Mouse (Mus musculus) intestine, postnatal 0 days (tissue): ENCODE data around the gene Crabp2. TPM values are rescaled to one million over a fixed set of nuclear protein-coding genes. Genes with fewer than 3 reads are reported as not detected.
"Not testable (repeated sequence)": the region's sequence is repeated elsewhere in the genome, so short reads cannot be mapped to it uniquely, and the experiment has no call there.

ENCODE experiments used
- ATAC-seq: fragments of 200-750 bp; cut with Nextera tagmentation; 2 replicates; pipeline ENCODE4 v1.8.0; 2017; ENCODE audit warnings: mild to moderate bottlenecking, moderate TSS enrichment, moderate library complexity
- H3K27ac ChIP-seq: fragments of 300-500 bp; sonication (generic); 2 replicates; pipeline ENCODE4 v1.5.1; 2014; ENCODE audit warnings: mild to moderate bottlenecking, low read depth, low read length, moderate library complexity
- H3K27me3 ChIP-seq: fragments of 300-500 bp; sonication (generic); replicated peaks from 2 replicates; pipeline ENCODE4 v1.6.1; 2014; ENCODE audit warnings: low read length, mixed read lengths; ENCODE audit not compliant: control insufficient read depth, insufficient read depth
- H3K36me3 ChIP-seq: fragments of 300-500 bp; sonication (generic); 2 replicates; pipeline ENCODE4 v1.6.1; 2014; ENCODE audit warnings: mild to moderate bottlenecking, moderate library complexity; ENCODE audit not compliant: control insufficient read depth, insufficient read depth
- H3K4me1 ChIP-seq: fragments of 300-500 bp; sonication (generic); replicated peaks from 2 replicates; pipeline ENCODE4 v1.6.1; 2014; ENCODE audit warnings: antibody characterized with exemption, low read length, mixed read lengths; ENCODE audit not compliant: control insufficient read depth, insufficient read depth
- H3K4me2 ChIP-seq: fragments of 300-500 bp; sonication (generic); replicated peaks from 2 replicates; pipeline ENCODE4 v1.6.1; 2014; ENCODE audit warnings: low read depth, mild to moderate bottlenecking, moderate library complexity
- H3K4me3 ChIP-seq: fragments of 300-500 bp; sonication (generic); 2 replicates; pipeline ENCODE4 v1.5.1; 2014; ENCODE audit warnings: low read depth, low read length
- H3K9ac ChIP-seq: fragments of 300-500 bp; sonication (generic); 2 replicates; pipeline ENCODE4 v1.6.1; 2014; ENCODE audit warnings: mild to moderate bottlenecking, low read depth, low read length
- H3K9me3 ChIP-seq: fragments of 300-500 bp; sonication (generic); 2 replicates; pipeline ENCODE4 v1.6.1; 2016; ENCODE audit warnings: mixed run types; ENCODE audit not compliant: control insufficient read depth
- CTCF ChIP-seq: sonication (generic); IDR thresholded peaks from 2 replicates; pipeline ENCODE4 v1.5.1; 2016; ENCODE audit warnings: low read depth, mild to moderate bottlenecking, control low read depth, antibody characterized with exemption, moderate library complexity
- WGBS: fragments of 180-500 bp; shearing (Covaris S2); extraction: QIAGEN DNeasy Blood & Tissue Kit; methylation state at CpG from one replicate; pipeline ENCODE4 v1.1.7; 2014; 5-methylcytosine and 5-hydroxymethylcytosine counted together
- polyA plus RNA-seq: library from polyadenylated mRNA; unstranded; fragments of >200 nt; fragmentation: Nextera tagmentation; extraction: Ambion mirVana; gene quantifications from 2 replicates; pipeline ENCODE4 v1.2.1, GENCODE M21; 2015

Crabp2 gene
- polyA plus RNA-seq = 0.81 and 1.9 TPM in 2 replicates

GRCm38 (mm10) chr3:87948378-87949265, at the start of gene Crabp2:
Gene Crabp2, plus strand, starts transcription at chr3:87948666.
- WGBS = 6% methylated on average over 34 of the region's 35 CpGs
- Histone ChIP-seq H3K27ac (no peak within 1 kb of the TSS), H3K9ac (no peak within 1 kb of the TSS), H3K9me3 (no peaks in the 10 kb centered on the region), H3K36me3 (0 out of 2 replicates have a peak, but pooled peaks cover 2% of the 10 kb centered on the region), H3K4me3 (peak within 1 kb of the TSS; percentile 13), H3K4me2 (peak within 1 kb of the TSS; percentile 47), H3K4me1 (no peaks in the 10 kb centered on the region), H3K27me3 (peaks cover 54% of the 10 kb centered on the region)
- ATAC-seq = no peak
- no peak for TF ChIP-seq CTCF

GRCm38 (mm10) chr3:87899266-87899665, 49.2 kb upstream of the Crabp2 start:
- H3K4me2 ChIP-seq = no peak overlapping the region
- no peaks in the 10 kb centered on the region for H3K4me1 ChIP-seq
- no peaks in the 10 kb centered on the region for H3K36me3 ChIP-seq
- no peaks in the 10 kb centered on the region for H3K27me3 ChIP-seq
- 61% methylated on average over 3 of the region's 3 CpGs for WGBS
- H3K9ac ChIP-seq = no peak overlapping the region
- no peak overlapping the region for H3K4me3 ChIP-seq
- TF ChIP-seq CTCF = no peak
- ATAC-seq = no peak
- no peaks in the 10 kb centered on the region for H3K9me3 ChIP-seq
- H3K27ac ChIP-seq = no peak overlapping the region

- Histone ChIP-seq H3K4me3 (no peak overlapping the region), H3K9me3 (no peaks in the 10 kb centered on the region), H3K4me1 (no peaks in the 10 kb centered on the region), H3K9ac (no peak overlapping the region), H3K36me3 (no peaks in the 10 kb centered on the region), H3K27me3 (no peaks in the 10 kb centered on the region), H3K27ac (no peak overlapping the region), H3K4me2 (no peak overlapping the region)
- no peak for TF ChIP-seq CTCF
- 83% methylated on average over 3 of the region's 3 CpGs for WGBS
- ATAC-seq = no peak
These were observed 48.7 kb upstream of the Crabp2 start for GRCm38 (mm10) chr3:87899776-87900175.

- ATAC-seq = no peak
- H3K36me3 ChIP-seq = no peaks in the 10 kb centered on the region
- no peaks in the 10 kb centered on the region for H3K27me3 ChIP-seq
- no peak overlapping the region for H3K4me2 ChIP-seq
- no peaks in the 10 kb centered on the region for H3K4me1 ChIP-seq
- no peaks in the 10 kb centered on the region for H3K9me3 ChIP-seq
- no peak overlapping the region for H3K27ac ChIP-seq
- no peak overlapping the region for H3K9ac ChIP-seq
- WGBS = 41% methylated on average over 1 of the region's 1 CpGs
- TF ChIP-seq CTCF = no peak
- no peak overlapping the region for H3K4me3 ChIP-seq
These were observed 47.3 kb upstream of the Crabp2 start for GRCm38 (mm10) chr3:87901036-87901624.

GRCm38 (mm10) chr3:87901959-87902358, 46.5 kb upstream of the Crabp2 start:
- not testable (repeated sequence) for H3K4me2 ChIP-seq, H3K4me3 ChIP-seq, H3K36me3 ChIP-seq, H3K27me3 ChIP-seq, H3K9ac ChIP-seq, H3K9me3 ChIP-seq, ATAC-seq, H3K4me1 ChIP-seq, H3K27ac ChIP-seq
- 89% methylated on average over 5 of the region's 6 CpGs for WGBS

- 58% methylated on average over 5 of the region's 5 CpGs for WGBS
- Histone ChIP-seq H3K9me3 (no peaks in the 10 kb centered on the region), H3K36me3 (no peaks in the 10 kb centered on the region), H3K4me2 (no peak overlapping the region), H3K9ac (no peak overlapping the region), H3K4me3 (no peak overlapping the region), H3K27ac (no peak overlapping the region), H3K27me3 (no peaks in the 10 kb centered on the region), H3K4me1 (peaks cover 9% of the 10 kb centered on the region; the same call in 1 of the 2 replicates)
- no peak for TF ChIP-seq CTCF
- no peak for ATAC-seq
These were observed 44.6 kb upstream of the Crabp2 start for GRCm38 (mm10) chr3:87903821-87904220.
